Mouse (Mus musculus): Measurements from ENCODE around the gene Slit3.

GRCm38 (mm10) chr11:35210728-35211682 lies 90.0 kb downstream of the Slit3 start:
- TF ChIP-seq CTCF (IDR thresholded peaks at IDR 0.05; ENCODE audit: borderline replicate concordance, control insufficient read depth, extremely low read depth, insufficient read depth, low read length, poor library complexity) (no peak), POLR2A (IDR thresholded peaks at IDR 0.05; ENCODE audit: control insufficient read depth, extremely low read depth, insufficient read depth, low read length, poor library complexity) (no peak)

Data from thymus, adult 2 months (tissue).